In the genomic region with DNA sequence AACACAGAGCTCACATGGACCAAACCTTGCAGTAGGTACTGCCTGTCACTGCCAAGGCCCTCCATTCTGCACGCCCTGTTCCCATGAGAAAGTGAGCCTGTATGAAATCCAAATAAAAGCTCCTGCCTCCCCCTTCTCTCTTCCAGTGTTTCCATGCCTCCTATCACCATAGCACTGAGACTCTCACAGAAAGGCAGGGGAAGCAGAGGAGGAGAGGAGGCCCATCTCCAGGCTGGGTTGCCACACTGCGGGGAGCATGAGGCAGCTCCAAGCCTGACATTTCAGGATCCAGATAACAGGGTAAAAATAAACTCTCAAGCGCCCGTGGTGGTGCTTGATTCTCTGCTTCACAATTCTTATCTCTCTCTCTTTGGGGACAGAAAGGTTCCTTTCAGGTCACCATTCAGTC, we compare ENCODE assay signal across 12 mouse cellular contexts.
DNase-seq lines count a peak whose midpoint lies in the region; ATAC-seq and TF ChIP-seq lines count a peak whose summit lies in the region.
"Had no signal": no experiment of that assay in that cellular context is flagged by ENCODE, and none has a peak within 500 bp of the region (broad histone marks: within the 10 kb centered on the region; RNA-seq: fewer than 3 reads in every experiment).

No protein-coding gene starts in this region.

- TF ChIP-seq POLR2A in olfactory bulb, adult 2 months (IDR thresholded peaks at IDR 0.05; ENCODE audit: insufficient read depth, low read depth, low read length) = no peak

- peaks cover 37% of the 10 kb centered on the region for H3K4me1 ChIP-seq in olfactory bulb, adult 2 months (ENCODE audit: control insufficient read depth, insufficient read depth, low read length)

- intact Hi-C loops in gastrocnemius, adult 2 months (cut with DNase I) = no loop called here
- intact Hi-C loops in heart, postnatal 25 days (cut with DNase I) = loop anchor here (2.0 kb wide), 1 partner anchor 21 kb away; no protein-coding TSS in a partner anchor

- no peak overlapping the region for H3K4me3 ChIP-seq in gastrocnemius, adult 2 months
- H3K4me3 ChIP-seq in olfactory bulb, adult 2 months (ENCODE audit: insufficient read depth, low read depth, low read length) = no peak overlapping the region
- H3K4me3 ChIP-seq: erythroblast, embryonic 14.5 days; myocyte had no signal

- WGBS in olfactory bulb, adult 2 months = 25% methylated on average over 4 of the region's 4 CpGs

- TF ChIP-seq CTCF in gastrocnemius, adult 2 months (IDR thresholded peaks at IDR 0.05) = no peak
- TF ChIP-seq CTCF in olfactory bulb, adult 2 months (IDR thresholded peaks at IDR 0.05; ENCODE audit: insufficient read depth, low read depth, low read length) = no peak

- DNase-seq in gastrocnemius, adult 2 months = no peak
- no peak for DNase-seq in gastrocnemius, postnatal 25 days
- DNase-seq in frontal cortex, postnatal 10 days (ENCODE audit: low spot score in 2 of 2) = peak; percentile 40 to 66
- peak; percentile 44 for DNase-seq in heart, postnatal 25 days (ENCODE audit: low spot score)
- DNase-seq in embryo, embryonic 9.5 days (ENCODE audit: extremely low spot score) = no peak
- no peak for DNase-seq in spleen, postnatal 36 days (ENCODE audit: low spot score in 2 of 2)
- DNase-seq: B cell, adult 2 months had no signal

- peak overlapping the region; percentile 67 for H3K27ac ChIP-seq in gastrocnemius, adult 2 months
- peak overlapping the region; percentile 93 for H3K27ac ChIP-seq in olfactory bulb, adult 2 months (ENCODE audit: insufficient read depth, low read depth, low read length)
- H3K27ac ChIP-seq: liver, embryonic 14.5 days had no signal

- ATAC-seq in inflammation-experienced regulatory T-cells, adult 6 months = no peak

Comparison
In these comparisons a context has a peak if more than half of its experiments do, and no peak if none do; other contexts are left out.
1. DNase-seq: peak in frontal cortex, postnatal 10 days (2 of 2) and heart, postnatal 25 days (single experiment); none in gastrocnemius, adult 2 months (single experiment), gastrocnemius, postnatal 25 days (single experiment), embryo, embryonic 9.5 days (single experiment) and spleen, postnatal 36 days (0 of 2).